Mouse (Mus musculus): ENCODE data around the gene Dync1i2. TPM values are rescaled to one million over a fixed set of nuclear protein-coding genes. Genes with fewer than 3 reads are reported as not detected.
A peak's percentile ranks its signal among the peaks of the same experiment; 100 is the strongest.

Gene Dync1i2
- polyA plus RNA-seq, 1 experiment from 2014 or later, result 81.3 TPM

DNA sequence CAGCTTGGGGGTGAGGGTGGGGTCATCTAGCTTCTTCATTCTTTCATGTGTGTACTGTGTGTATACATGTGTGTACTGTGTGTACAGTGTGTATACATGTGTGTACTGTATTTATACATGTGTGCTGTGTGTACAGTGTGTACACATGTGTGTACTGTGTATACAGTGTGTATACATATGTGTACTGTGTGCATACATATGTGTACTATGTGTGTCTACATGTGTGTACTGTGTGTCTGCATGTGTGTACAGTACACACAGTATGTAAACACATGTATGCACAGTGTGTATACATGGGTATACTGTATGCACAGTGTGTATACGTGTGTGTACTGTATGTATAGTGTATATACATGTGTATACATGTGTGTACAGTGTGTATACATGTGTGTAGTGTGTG is 70.5 kb downstream of the Dync1i2 start:
- Histone ChIP-seq H3K9me3 (no peaks in the 10 kb centered on the region), H3K4me1 (no peaks in the 10 kb centered on the region), H3K9ac (no peak overlapping the region), H3K4me2 (no peak overlapping the region), H3K27ac (no peak overlapping the region), H3K4me3 (no peak overlapping the region), H3K36me3 (peaks cover 21% of the 10 kb centered on the region), H3K27me3 (no peaks in the 10 kb centered on the region)
- WGBS, result 91% methylated on average over 1 of the region's 1 CpGs
- ATAC-seq (ENCODE audit: insufficient number of reproducible peaks, low FRiP score, low TSS enrichment, low read depth), result no peak

GRCm38 (mm10) chr2:71290107-71290775 is 78.7 kb downstream of the Dync1i2 start:
- Histone ChIP-seq H3K4me2 (no peak overlapping the region), H3K4me3 (no peak overlapping the region), H3K9me3 (no peaks in the 10 kb centered on the region), H3K4me1 (no peaks in the 10 kb centered on the region), H3K27ac (no peak overlapping the region), H3K9ac (no peak overlapping the region), H3K27me3 (no peaks in the 10 kb centered on the region), H3K36me3 (peaks cover 11% of the 10 kb centered on the region; the same call in 1 of the 2 replicates)
- 65% methylated on average over 6 of the region's 6 CpGs for WGBS
- ATAC-seq (ENCODE audit: insufficient number of reproducible peaks, low FRiP score, low TSS enrichment, low read depth), result no peak

- H3K36me3 ChIP-seq, result peaks cover 15% of the 10 kb centered on the region
- no peak overlapping the region for H3K4me2 ChIP-seq
- no peak overlapping the region for H3K4me3 ChIP-seq
- no peak overlapping the region for H3K27ac ChIP-seq
- no peaks in the 10 kb centered on the region for H3K27me3 ChIP-seq
- H3K9me3 ChIP-seq, result no peaks in the 10 kb centered on the region
- no peak overlapping the region for H3K9ac ChIP-seq
- WGBS, result 40% methylated on average over 5 of the region's 5 CpGs
- no peaks in the 10 kb centered on the region for H3K4me1 ChIP-seq
- no peak for ATAC-seq (ENCODE audit: insufficient number of reproducible peaks, low FRiP score, low TSS enrichment, low read depth)
Measured at GRCm38 (mm10) chr2:71291566-71291965, 80.1 kb downstream of the Dync1i2 start.

GRCm38 (mm10) chr2:71293983-71294382 is 82.5 kb downstream of the Dync1i2 start:
- 82% methylated on average over 3 of the region's 3 CpGs for WGBS
- ATAC-seq (ENCODE audit: insufficient number of reproducible peaks, low FRiP score, low TSS enrichment, low read depth), result no peak

DNA sequence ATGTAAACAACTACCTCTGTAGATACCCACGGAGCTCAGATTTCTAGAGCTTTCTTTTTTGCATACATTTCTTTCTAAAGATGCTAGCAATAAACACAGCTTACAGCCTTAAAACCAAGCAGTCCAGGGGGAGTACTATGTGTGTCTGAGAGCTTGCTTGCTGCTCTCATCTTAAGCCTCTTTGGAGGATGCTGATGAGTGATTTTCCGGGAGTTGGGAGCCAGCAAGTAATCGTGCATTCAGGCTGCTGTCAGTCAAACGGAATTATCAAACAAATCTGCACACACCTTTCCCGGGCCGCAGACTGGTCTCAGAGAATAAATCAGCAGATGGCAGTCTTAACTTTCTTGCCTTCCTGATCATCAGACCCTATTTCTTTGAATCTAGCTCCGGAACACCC is 83.0 kb downstream of the Dync1i2 start:
- 50% methylated on average over 7 of the region's 7 CpGs for WGBS
- H3K27ac ChIP-seq, result no peak overlapping the region
- H3K4me2 ChIP-seq, result no peak overlapping the region
- H3K36me3 ChIP-seq, result peaks cover 12% of the 10 kb centered on the region
- no peak for ATAC-seq (ENCODE audit: insufficient number of reproducible peaks, low FRiP score, low TSS enrichment, low read depth)
- no peaks in the 10 kb centered on the region for H3K9me3 ChIP-seq
- H3K9ac ChIP-seq, result no peak overlapping the region
- H3K4me1 ChIP-seq, result peaks cover 6% of the 10 kb centered on the region; the same call in 1 of the 2 replicates
- H3K27me3 ChIP-seq, result no peaks in the 10 kb centered on the region
- no peak overlapping the region for H3K4me3 ChIP-seq

More at GRCm38 (mm10) chr2:71293983-71294382, 82.5 kb downstream of the Dync1i2 start:
- Histone ChIP-seq H3K36me3 (peaks cover 16% of the 10 kb centered on the region), H3K27ac (no peak overlapping the region), H3K9ac (no peak overlapping the region), H3K4me1 (peaks cover 6% of the 10 kb centered on the region; the same call in 1 of the 2 replicates), H3K4me3 (no peak overlapping the region), H3K9me3 (no peaks in the 10 kb centered on the region), H3K27me3 (no peaks in the 10 kb centered on the region), H3K4me2 (no peak overlapping the region)

DNA sequence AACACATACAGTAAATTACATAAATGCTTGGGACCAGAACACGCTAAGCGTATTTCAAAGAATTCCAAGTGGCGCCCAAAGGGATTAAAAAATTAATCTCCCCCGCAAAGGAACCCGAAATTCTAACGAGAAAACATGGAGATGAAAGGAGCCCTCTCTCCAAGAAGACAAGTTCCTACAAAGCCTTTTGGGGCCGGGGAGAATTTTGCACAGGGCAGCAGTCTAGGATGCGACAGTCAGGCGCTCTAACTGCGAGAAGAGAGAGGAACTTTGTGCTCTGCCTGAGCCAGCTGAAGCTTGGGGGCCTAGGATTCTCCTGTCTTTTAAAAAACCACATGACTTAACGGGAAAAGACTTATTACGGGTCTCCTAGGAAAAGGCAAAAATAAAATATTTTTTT is 84.3 kb downstream of the Dync1i2 start:
- no peak overlapping the region for H3K27ac ChIP-seq
- no peak overlapping the region for H3K4me2 ChIP-seq
- H3K4me3 ChIP-seq, result no peak overlapping the region
- peaks cover 6% of the 10 kb centered on the region; the same call in 1 of the 2 replicates for H3K4me1 ChIP-seq
- no peaks in the 10 kb centered on the region for H3K9me3 ChIP-seq
- H3K9ac ChIP-seq, result no peak overlapping the region
- ATAC-seq (ENCODE audit: insufficient number of reproducible peaks, low FRiP score, low TSS enrichment, low read depth), result no peak
- 68% methylated on average over 12 of the region's 12 CpGs for WGBS
- peaks cover 6% of the 10 kb centered on the region; the same call in 1 of the 2 replicates for H3K36me3 ChIP-seq
- H3K27me3 ChIP-seq, result no peaks in the 10 kb centered on the region

- 52% methylated on average over 1 of the region's 1 CpGs for WGBS
- H3K4me2 ChIP-seq, result no peak overlapping the region
- peaks cover 6% of the 10 kb centered on the region; the same call in 1 of the 2 replicates for H3K36me3 ChIP-seq
- H3K9ac ChIP-seq, result no peak overlapping the region
- H3K9me3 ChIP-seq, result no peaks in the 10 kb centered on the region
- peaks cover 6% of the 10 kb centered on the region; the same call in 1 of the 2 replicates for H3K4me1 ChIP-seq
- H3K27me3 ChIP-seq, result no peaks in the 10 kb centered on the region
- H3K4me3 ChIP-seq, result no peak overlapping the region
- ATAC-seq (ENCODE audit: insufficient number of reproducible peaks, low FRiP score, low TSS enrichment, low read depth), result no peak
- 0 out of 2 replicates have a peak overlapping the region, but pooled peaks have one; percentile 1 for H3K27ac ChIP-seq
Measured at GRCm38 (mm10) chr2:71297501-71297900, 86.0 kb downstream of the Dync1i2 start.

- Histone ChIP-seq H3K36me3 (peaks cover 6% of the 10 kb centered on the region; the same call in 1 of the 2 replicates), H3K27me3 (no peaks in the 10 kb centered on the region), H3K4me3 (no peak overlapping the region), H3K9me3 (no peaks in the 10 kb centered on the region), H3K4me1 (peaks cover 6% of the 10 kb centered on the region; the same call in 1 of the 2 replicates), H3K27ac (no peak overlapping the region), H3K9ac (no peak overlapping the region), H3K4me2 (no peak overlapping the region)
- WGBS, result 88% methylated on average over 1 of the region's 1 CpGs
- ATAC-seq (ENCODE audit: insufficient number of reproducible peaks, low FRiP score, low TSS enrichment, low read depth), result no peak
Measured at GRCm38 (mm10) chr2:71298729-71299128, 87.2 kb downstream of the Dync1i2 start.

DNA sequence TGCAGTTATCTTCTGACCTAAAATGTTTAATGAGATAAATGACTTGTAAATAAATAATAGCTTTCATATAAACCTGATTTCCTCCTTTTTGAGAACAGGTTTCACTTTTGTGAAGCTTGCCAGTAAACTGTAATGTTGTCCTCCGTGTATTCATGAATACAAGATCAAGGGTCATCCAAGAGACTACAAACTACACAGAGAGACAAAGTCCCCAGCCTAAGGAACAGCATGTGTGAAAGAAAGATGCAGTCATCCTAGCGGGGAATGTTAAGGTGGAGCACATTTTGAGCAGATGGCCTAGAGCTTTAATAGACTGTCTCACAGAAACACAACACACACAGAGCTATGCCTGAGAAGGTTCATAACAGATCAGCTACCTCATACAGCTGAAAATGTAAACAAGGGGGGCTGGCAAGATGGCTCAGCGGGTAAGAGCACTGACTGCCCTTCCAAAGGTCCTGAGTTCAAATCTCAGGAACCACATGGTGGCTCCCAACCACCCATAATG is 90.7 kb downstream of the Dync1i2 start:
- WGBS, result 72% methylated on average over 3 of the region's 3 CpGs
- Histone ChIP-seq H3K4me1 (peaks cover 6% of the 10 kb centered on the region; the same call in 1 of the 2 replicates), H3K4me2 (no peak overlapping the region), H3K4me3 (no peak overlapping the region), H3K27me3 (no peaks in the 10 kb centered on the region), H3K9ac (no peak overlapping the region), H3K27ac (no peak overlapping the region), H3K9me3 (no peaks in the 10 kb centered on the region), H3K36me3 (0 out of 2 replicates have a peak, but pooled peaks cover 2% of the 10 kb centered on the region)
- no peak for ATAC-seq (ENCODE audit: insufficient number of reproducible peaks, low FRiP score, low TSS enrichment, low read depth)

GRCm38 (mm10) chr2:71303221-71303620 is 91.7 kb downstream of the Dync1i2 start:
- Histone ChIP-seq H3K36me3 (0 out of 2 replicates have a peak, but pooled peaks cover 2% of the 10 kb centered on the region), H3K9me3 (no peaks in the 10 kb centered on the region), H3K9ac (no peak overlapping the region), H3K27me3 (no peaks in the 10 kb centered on the region), H3K4me3 (no peak overlapping the region), H3K4me2 (no peak overlapping the region), H3K27ac (no peak overlapping the region), H3K4me1 (peaks cover 1% of the 10 kb centered on the region; the same call in 1 of the 2 replicates)
- no peak for ATAC-seq (ENCODE audit: insufficient number of reproducible peaks, low FRiP score, low TSS enrichment, low read depth)

- Histone ChIP-seq H3K9ac (no peak overlapping the region), H3K4me1 (no peaks in the 10 kb centered on the region), H3K36me3 (0 out of 2 replicates have a peak, but pooled peaks cover 2% of the 10 kb centered on the region), H3K27me3 (no peaks in the 10 kb centered on the region), H3K27ac (no peak overlapping the region), H3K4me2 (no peak overlapping the region), H3K9me3 (no peaks in the 10 kb centered on the region), H3K4me3 (no peak overlapping the region)
- ATAC-seq (ENCODE audit: insufficient number of reproducible peaks, low FRiP score, low TSS enrichment, low read depth), result no peak
- 37% methylated on average over 3 of the region's 3 CpGs for WGBS
Measured at GRCm38 (mm10) chr2:71304821-71305220, 93.3 kb downstream of the Dync1i2 start.

DNA sequence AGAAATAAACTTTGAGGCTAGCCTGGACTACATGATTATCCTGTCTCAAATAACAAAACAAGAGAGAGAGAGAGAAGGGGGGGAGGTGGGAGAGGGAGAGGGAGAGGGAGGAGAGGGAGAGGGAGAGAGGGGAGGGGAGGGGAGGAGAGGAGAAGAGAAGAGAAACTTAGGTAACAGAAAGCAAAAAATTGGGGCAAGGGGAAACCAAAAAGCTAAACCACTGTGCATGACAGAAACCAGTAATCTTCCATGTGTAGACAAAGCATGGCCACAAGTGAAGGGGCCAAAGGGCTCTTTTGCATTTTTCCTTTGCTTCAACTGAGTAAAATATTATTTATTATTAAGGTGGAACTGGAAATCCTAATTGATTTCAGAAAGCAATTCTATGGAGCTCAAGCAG is 94.9 kb downstream of the Dync1i2 start:
- Histone ChIP-seq H3K4me2 (no peak overlapping the region), H3K9me3 (no peaks in the 10 kb centered on the region), H3K27me3 (no peaks in the 10 kb centered on the region), H3K4me3 (no peak overlapping the region), H3K4me1 (no peaks in the 10 kb centered on the region), H3K9ac (no peak overlapping the region), H3K27ac (no peak overlapping the region), H3K36me3 (peaks cover 11% of the 10 kb centered on the region)
- no peak for ATAC-seq (ENCODE audit: insufficient number of reproducible peaks, low FRiP score, low TSS enrichment, low read depth)

Measured in limb, embryonic 15.5 days (tissue).